Mouse (Mus musculus): Measurements from ENCODE around the gene Spaar. TPM values are rescaled to one million over a fixed set of nuclear protein-coding genes. Genes with fewer than 3 reads are reported as not detected.

Gene Spaar
- polyA plus RNA-seq, 1 experiment, result 0.51 TPM

DNA sequence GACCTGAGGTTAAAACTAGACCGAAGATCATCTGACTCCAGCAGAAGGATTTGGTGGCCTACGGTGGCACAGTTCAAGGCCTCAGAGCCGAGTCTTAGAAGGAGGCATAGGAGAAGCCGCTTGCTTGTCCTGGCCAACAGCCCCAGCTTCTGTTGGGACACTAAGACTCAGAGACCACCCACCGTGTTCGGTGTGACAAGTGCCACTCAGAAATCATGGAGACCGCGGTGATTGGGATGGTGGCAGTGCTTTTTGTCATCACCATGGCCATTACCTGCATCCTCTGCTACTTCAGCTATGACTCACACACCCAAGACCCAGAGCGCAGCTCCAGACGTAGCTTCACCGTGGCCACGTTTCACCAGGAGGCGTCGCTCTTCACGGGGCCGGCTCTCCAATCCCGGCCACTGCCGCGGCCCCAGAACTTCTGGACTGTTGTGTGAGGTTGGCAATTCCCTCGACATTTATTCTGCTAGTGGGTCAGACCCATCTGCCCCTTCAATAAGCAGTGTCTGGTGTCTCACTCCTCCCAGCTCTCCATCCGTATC lies 990 bp downstream of the Spaar start:
- H3K27ac ChIP-seq (ENCODE audit: insufficient read depth, low read length), result no peak overlapping the region
- TF ChIP-seq CTCF (IDR thresholded peaks at IDR 0.05; ENCODE audit: low read depth, low read length), result no peak
- TF ChIP-seq POLR2A (IDR thresholded peaks at IDR 0.05; ENCODE audit: insufficient read depth, low read length), result no peak
- TF ChIP-seq EP300 (IDR thresholded peaks at IDR 0.05; ENCODE audit: insufficient read depth, low read depth, low read length), result no peak

DNA sequence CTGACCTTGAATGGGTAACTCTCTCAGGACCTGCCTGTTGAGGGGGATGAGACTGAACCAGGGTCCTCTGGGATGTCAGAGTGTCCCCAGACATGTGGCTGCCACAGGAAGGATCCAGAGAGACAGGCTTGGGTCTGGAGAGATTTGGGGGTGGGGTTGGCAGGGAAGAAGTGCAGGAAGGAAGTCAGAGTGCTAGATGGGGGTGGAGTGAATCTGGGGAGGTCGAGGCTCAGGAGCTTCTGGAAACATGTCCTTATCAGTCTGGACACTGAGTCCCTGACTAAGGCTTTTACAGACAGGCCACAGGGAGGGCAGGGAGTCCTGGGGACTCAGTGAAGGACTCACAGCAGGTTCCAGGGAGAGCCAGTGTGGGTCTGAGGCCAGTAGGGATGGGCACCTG lies 2.3 kb downstream of the Spaar start:
- H3K4me1 ChIP-seq (ENCODE audit: control insufficient read depth, insufficient read depth, low read length), result no peaks in the 10 kb centered on the region
- H3K9me3 ChIP-seq (replicated peaks; ENCODE audit: control insufficient read depth, insufficient read depth, low read length, poor library complexity, severe bottlenecking), result no peaks in the 10 kb centered on the region
- H3K4me3 ChIP-seq (ENCODE audit: low read depth, low read length), result no peak overlapping the region
- H3K9ac ChIP-seq (ENCODE audit: low read depth, poor library complexity, severe bottlenecking), result no peak overlapping the region
- TF ChIP-seq POLR2A (IDR thresholded peaks at IDR 0.05; ENCODE audit: insufficient read depth, low read length), result no peak
- TF ChIP-seq CTCF (IDR thresholded peaks at IDR 0.05; ENCODE audit: low read depth, low read length), result no peak
- no peak overlapping the region for H3K27ac ChIP-seq (ENCODE audit: insufficient read depth, low read length)
- H3K27me3 ChIP-seq (ENCODE audit: control insufficient read depth, insufficient read depth, low read length, poor library complexity, severe bottlenecking), result no peaks in the 10 kb centered on the region
- no peaks in the 10 kb centered on the region for H3K36me3 ChIP-seq (ENCODE audit: control insufficient read depth, insufficient read depth, low read length, poor library complexity, severe bottlenecking)

More for the DNA sequence above, 990 bp downstream of the Spaar start:
- Histone ChIP-seq H3K27me3 (ENCODE audit: control insufficient read depth, insufficient read depth, low read length, poor library complexity, severe bottlenecking) (no peaks in the 10 kb centered on the region), H3K4me3 (ENCODE audit: low read depth, low read length) (no peak overlapping the region), H3K36me3 (ENCODE audit: control insufficient read depth, insufficient read depth, low read length, poor library complexity, severe bottlenecking) (no peaks in the 10 kb centered on the region), H3K9ac (ENCODE audit: low read depth, poor library complexity, severe bottlenecking) (no peak overlapping the region), H3K4me1 (ENCODE audit: control insufficient read depth, insufficient read depth, low read length) (no peaks in the 10 kb centered on the region), H3K9me3 (replicated peaks; ENCODE audit: control insufficient read depth, insufficient read depth, low read length, poor library complexity, severe bottlenecking) (no peaks in the 10 kb centered on the region)

DNA sequence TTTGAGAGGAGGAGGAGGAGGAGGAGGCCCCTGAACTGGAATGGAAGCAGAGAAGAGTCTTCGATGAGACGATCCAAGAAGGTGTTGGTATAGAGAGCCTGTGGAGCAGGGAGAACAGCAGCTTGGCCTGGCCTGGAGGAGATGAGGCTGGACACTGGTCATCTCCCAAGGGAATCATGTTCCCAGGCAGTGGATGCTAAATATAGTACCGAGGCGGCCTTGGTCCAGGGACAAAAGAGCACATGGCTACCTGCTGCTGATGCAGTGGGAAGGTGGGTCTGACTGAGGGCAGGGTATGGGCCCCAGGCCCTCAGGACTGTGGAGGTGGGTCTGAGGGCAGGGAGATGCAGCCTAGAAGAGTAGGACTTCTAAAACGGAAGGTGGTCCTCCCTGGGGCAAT lies 3.4 kb downstream of the Spaar start:
- Histone ChIP-seq H3K27me3 (ENCODE audit: control insufficient read depth, insufficient read depth, low read length, poor library complexity, severe bottlenecking) (no peaks in the 10 kb centered on the region), H3K9ac (ENCODE audit: low read depth, poor library complexity, severe bottlenecking) (no peak overlapping the region), H3K36me3 (ENCODE audit: control insufficient read depth, insufficient read depth, low read length, poor library complexity, severe bottlenecking) (no peaks in the 10 kb centered on the region), H3K4me1 (ENCODE audit: control insufficient read depth, insufficient read depth, low read length) (no peaks in the 10 kb centered on the region), H3K27ac (ENCODE audit: insufficient read depth, low read length) (no peak overlapping the region), H3K4me3 (ENCODE audit: low read depth, low read length) (no peak overlapping the region), H3K9me3 (replicated peaks; ENCODE audit: control insufficient read depth, insufficient read depth, low read length, poor library complexity, severe bottlenecking) (no peaks in the 10 kb centered on the region)
- TF ChIP-seq POLR2A (IDR thresholded peaks at IDR 0.05; ENCODE audit: insufficient read depth, low read length), result no peak
- TF ChIP-seq EP300 (IDR thresholded peaks at IDR 0.05; ENCODE audit: insufficient read depth, low read depth, low read length), result no peak
- TF ChIP-seq CTCF (IDR thresholded peaks at IDR 0.05; ENCODE audit: low read depth, low read length), result no peak

DNA sequence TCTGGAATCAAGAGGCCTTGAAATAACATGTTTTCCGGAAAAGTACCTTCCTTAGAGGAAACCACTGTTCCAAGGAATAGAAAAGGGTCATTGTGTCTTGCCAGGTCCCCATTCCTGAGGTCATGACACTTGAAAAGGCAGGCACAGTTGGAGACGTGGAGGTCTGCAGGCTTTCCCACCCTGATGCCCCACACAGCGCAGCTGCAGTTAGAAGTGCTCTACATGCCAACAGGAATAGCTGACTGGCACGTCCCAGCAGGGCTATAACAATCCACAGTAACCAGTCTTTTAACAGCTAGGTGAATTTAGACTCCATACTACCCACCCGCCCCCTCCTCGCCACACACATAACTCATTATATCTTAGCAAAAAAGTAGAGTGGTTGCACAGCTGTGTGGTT lies 7.3 kb downstream of the Spaar start:
- Histone ChIP-seq H3K4me3 (ENCODE audit: low read depth, low read length) (no peak overlapping the region), H3K4me1 (ENCODE audit: control insufficient read depth, insufficient read depth, low read length) (peaks cover under 1% of the 10 kb centered on the region), H3K27ac (ENCODE audit: insufficient read depth, low read length) (no peak overlapping the region), H3K36me3 (ENCODE audit: control insufficient read depth, insufficient read depth, low read length, poor library complexity, severe bottlenecking) (no peaks in the 10 kb centered on the region), H3K9me3 (replicated peaks; ENCODE audit: control insufficient read depth, insufficient read depth, low read length, poor library complexity, severe bottlenecking) (no peaks in the 10 kb centered on the region), H3K9ac (ENCODE audit: low read depth, poor library complexity, severe bottlenecking) (no peak overlapping the region), H3K27me3 (ENCODE audit: control insufficient read depth, insufficient read depth, low read length, poor library complexity, severe bottlenecking) (no peaks in the 10 kb centered on the region)
- TF ChIP-seq POLR2A (IDR thresholded peaks at IDR 0.05; ENCODE audit: insufficient read depth, low read length), result no peak
- no peak for TF ChIP-seq CTCF (IDR thresholded peaks at IDR 0.05; ENCODE audit: low read depth, low read length)
- TF ChIP-seq EP300 (IDR thresholded peaks at IDR 0.05; ENCODE audit: insufficient read depth, low read depth, low read length), result no peak

DNA sequence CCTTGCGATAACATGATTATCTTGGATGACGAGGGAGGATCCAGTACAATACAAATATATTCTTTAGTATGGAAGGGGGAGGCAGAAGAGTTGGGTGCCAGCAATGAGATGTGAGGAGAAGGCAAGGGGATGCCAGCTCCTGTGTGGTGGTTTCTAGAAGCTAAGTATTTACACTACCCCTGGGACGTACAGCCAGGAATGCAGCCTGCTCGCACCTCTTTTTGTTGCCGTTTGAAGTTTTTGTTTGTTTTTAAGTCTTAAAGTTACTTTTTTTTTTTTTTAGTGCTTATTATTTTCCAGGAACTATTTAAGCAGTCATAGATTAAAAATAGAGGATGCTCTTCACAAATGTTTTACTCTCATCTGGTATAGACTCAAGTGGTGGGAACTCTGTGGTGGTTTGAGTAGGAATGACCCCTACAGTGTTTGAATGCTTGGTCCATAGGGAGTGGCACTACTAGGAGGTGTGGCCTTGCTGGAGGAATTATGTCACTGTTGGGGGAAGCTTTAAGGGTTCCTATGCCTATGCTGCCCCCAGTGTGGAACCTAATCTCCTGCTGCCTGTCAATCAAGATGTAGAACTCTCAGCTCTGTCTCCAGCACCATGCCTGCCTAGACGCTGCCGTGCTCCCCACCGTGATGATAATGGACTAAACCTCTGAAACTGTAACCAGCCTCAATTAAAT lies 9.3 kb downstream of the Spaar start:
- TF ChIP-seq CTCF (IDR thresholded peaks at IDR 0.05; ENCODE audit: low read depth, low read length), result no peak
- no peak for TF ChIP-seq POLR2A (IDR thresholded peaks at IDR 0.05; ENCODE audit: insufficient read depth, low read length)
- TF ChIP-seq EP300 (IDR thresholded peaks at IDR 0.05; ENCODE audit: insufficient read depth, low read depth, low read length), result no peak
- H3K9ac ChIP-seq (ENCODE audit: low read depth, poor library complexity, severe bottlenecking), result no peak overlapping the region

DNA sequence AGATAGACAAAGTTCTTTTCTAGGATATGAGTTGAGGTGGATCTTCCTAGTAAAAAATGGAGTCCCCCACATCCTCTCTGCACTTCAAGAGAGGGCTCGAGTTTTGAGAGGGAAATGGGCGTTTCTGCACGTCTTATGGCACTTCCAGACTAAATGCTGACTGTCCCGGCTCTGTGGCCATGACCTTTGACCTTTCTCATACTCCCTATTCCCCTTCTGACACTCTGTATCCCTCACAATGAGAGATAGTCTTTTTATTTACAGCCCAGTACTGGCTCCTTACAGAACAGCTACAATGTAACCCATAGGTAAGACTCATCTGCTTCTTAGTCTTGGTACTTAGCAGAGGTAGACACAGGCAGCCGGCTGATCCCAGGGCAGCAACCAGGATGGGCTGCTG lies 11.7 kb downstream of the Spaar start:
- no peak for TF ChIP-seq POLR2A (IDR thresholded peaks at IDR 0.05; ENCODE audit: insufficient read depth, low read length)
- Histone ChIP-seq H3K27ac (ENCODE audit: insufficient read depth, low read length) (no peak overlapping the region), H3K4me3 (ENCODE audit: low read depth, low read length) (no peak overlapping the region), H3K9ac (ENCODE audit: low read depth, poor library complexity, severe bottlenecking) (no peak overlapping the region), H3K4me1 (ENCODE audit: control insufficient read depth, insufficient read depth, low read length) (peaks cover 2% of the 10 kb centered on the region), H3K36me3 (ENCODE audit: control insufficient read depth, insufficient read depth, low read length, poor library complexity, severe bottlenecking) (no peaks in the 10 kb centered on the region), H3K27me3 (ENCODE audit: control insufficient read depth, insufficient read depth, low read length, poor library complexity, severe bottlenecking) (no peaks in the 10 kb centered on the region), H3K9me3 (replicated peaks; ENCODE audit: control insufficient read depth, insufficient read depth, low read length, poor library complexity, severe bottlenecking) (no peaks in the 10 kb centered on the region)

More for the DNA sequence above, 9.3 kb downstream of the Spaar start:
- Histone ChIP-seq H3K4me3 (ENCODE audit: low read depth, low read length) (no peak overlapping the region), H3K9me3 (replicated peaks; ENCODE audit: control insufficient read depth, insufficient read depth, low read length, poor library complexity, severe bottlenecking) (no peaks in the 10 kb centered on the region), H3K27ac (ENCODE audit: insufficient read depth, low read length) (no peak overlapping the region), H3K27me3 (ENCODE audit: control insufficient read depth, insufficient read depth, low read length, poor library complexity, severe bottlenecking) (no peaks in the 10 kb centered on the region), H3K36me3 (ENCODE audit: control insufficient read depth, insufficient read depth, low read length, poor library complexity, severe bottlenecking) (no peaks in the 10 kb centered on the region), H3K4me1 (ENCODE audit: control insufficient read depth, insufficient read depth, low read length) (peaks cover 2% of the 10 kb centered on the region)

Measured in ES-Bruce4 (cell line).